Mouse (Mus musculus) stomach, postnatal 0 days (tissue): ENCODE measurements around the gene Kcne3. TPM values are rescaled to one million over a fixed set of nuclear protein-coding genes. Genes with fewer than 3 reads are reported as not detected.

Experiments used
- ATAC-seq: fragments of 200-750 bp; cut with Nextera tagmentation; 2 replicates; pipeline ENCODE4 v1.8.0; 2017; ENCODE audit not compliant: low FRiP score, low TSS enrichment
- DNase-seq: peaks from one replicate; pipeline ENCODE4 v3.0.0-alpha.2; 2016; ENCODE audit warnings: low spot score
- H3K27ac ChIP-seq: fragments of 300-500 bp; sonication (generic); replicated peaks from 2 replicates; pipeline ENCODE4 v1.5.1; 2014; ENCODE audit warnings: mild to moderate bottlenecking, control low read depth
- H3K27me3 ChIP-seq: fragments of 300-500 bp; sonication (generic); 2 replicates; pipeline ENCODE4 v1.6.1; 2014; ENCODE audit warnings: low read length; ENCODE audit not compliant: control insufficient read depth, insufficient read depth
- H3K36me3 ChIP-seq: fragments of 300-500 bp; sonication (generic); 2 replicates; pipeline ENCODE4 v1.6.1; 2014; ENCODE audit warnings: low read length, mixed read lengths; ENCODE audit not compliant: control insufficient read depth, insufficient read depth
- H3K4me1 ChIP-seq: fragments of 300-500 bp; sonication (generic); replicated peaks from 2 replicates; pipeline ENCODE4 v1.6.1; 2014; ENCODE audit warnings: antibody characterized with exemption; ENCODE audit not compliant: control insufficient read depth, insufficient read depth
- H3K4me2 ChIP-seq: fragments of 300-500 bp; sonication (generic); replicated peaks from 2 replicates; pipeline ENCODE4 v1.6.1; 2014; ENCODE audit warnings: low read depth, mild to moderate bottlenecking, control low read depth, moderate library complexity
- H3K4me3 ChIP-seq: fragments of 300-500 bp; sonication (generic); 2 replicates; pipeline ENCODE4 v1.5.1; 2014; ENCODE audit warnings: low read depth, low read length, control low read depth
- H3K9ac ChIP-seq: fragments of 300-500 bp; sonication (generic); 2 replicates; pipeline ENCODE4 v1.6.1; 2014; ENCODE audit warnings: mild to moderate bottlenecking, low read length, control low read depth, mixed read lengths
- H3K9me3 ChIP-seq: fragments of 300-500 bp; sonication (generic); 2 replicates; pipeline ENCODE4 v1.6.1; 2016; ENCODE audit warnings: low read length; ENCODE audit not compliant: control insufficient read depth
- CTCF ChIP-seq: IDR thresholded peaks from 2 replicates; pipeline ENCODE4 v1.5.1; 2016; ENCODE audit warnings: antibody characterized with exemption, low read depth, mild to moderate bottlenecking, moderate library complexity
- EP300 ChIP-seq: optimal IDR thresholded peaks from 2 replicates; pipeline ENCODE3; 2016; ENCODE audit warnings: antibody characterized with exemption
- WGBS: fragments of 180-500 bp; shearing (Covaris S2); extraction: QIAGEN DNeasy Blood & Tissue Kit; methylation state at CpG from one replicate; pipeline ENCODE4 v1.1.7; 2014; 5-methylcytosine and 5-hydroxymethylcytosine counted together
- polyA plus RNA-seq: library from polyadenylated mRNA; unstranded; fragments of >200 nt; fragmentation: Nextera tagmentation; extraction: Ambion mirVana; gene quantifications from 2 replicates; pipeline ENCODE4 v1.2.1, GENCODE M21; 2015

The Kcne3 gene
- polyA plus RNA-seq, 1 experiment from 2014 or later = 4.7 TPM

GRCm38 (mm10) chr7:100227158-100227875, 51.0 kb downstream of the Kcne3 start, which contains the start of gene Pgm2l1:
Pgm2l1 (plus strand) TSS chr7:100227394.
- peak; percentile 99 for ATAC-seq
- no peaks in the 10 kb centered on the region for H3K9me3 ChIP-seq

GRCm38 (mm10) chr7:100227896-100228525, 51.7 kb downstream of the Kcne3 start:
- WGBS = 2% methylated on average over 23 of the region's 23 CpGs
- Histone ChIP-seq H3K4me2 (peak overlapping the region; percentile 99), H3K27ac (peak overlapping the region; percentile 79), H3K9ac (peak overlapping the region; percentile 64), H3K27me3 (no peaks in the 10 kb centered on the region), H3K4me1 (peaks cover 2% of the 10 kb centered on the region; the same call in 1 of the 2 replicates), H3K4me3 (peak overlapping the region; percentile 66), H3K9me3 (no peaks in the 10 kb centered on the region), H3K36me3 (no peaks in the 10 kb centered on the region)
- DNase-seq (peak; percentile 34), ATAC-seq (peak; percentile 34; the same call in 1 of the 2 replicates)
- no peak for TF ChIP-seq CTCF
- TF ChIP-seq EP300 = no peak

More at GRCm38 (mm10) chr7:100227158-100227875, 51.0 kb downstream of the Kcne3 start, which contains the start of gene Pgm2l1:
- H3K4me2 ChIP-seq = peak within 1 kb of the TSS; percentile 99
- H3K9ac ChIP-seq = peak within 1 kb of the TSS; percentile 64
- 0% methylated on average over 43 of the region's 72 CpGs for WGBS
- no peaks in the 10 kb centered on the region for H3K36me3 ChIP-seq
- DNase-seq = peak; percentile 96
- peak within 1 kb of the TSS; percentile 79 for H3K27ac ChIP-seq
- TF ChIP-seq CTCF = peak; percentile 19; the same call in 1 of the 2 replicates
- TF ChIP-seq EP300 = no peak
- no peaks in the 10 kb centered on the region for H3K27me3 ChIP-seq
- H3K4me1 ChIP-seq = peaks cover 2% of the 10 kb centered on the region; the same call in 1 of the 2 replicates
- H3K4me3 ChIP-seq = peak within 1 kb of the TSS; percentile 66

- ATAC-seq = no peak
- no peaks in the 10 kb centered on the region for H3K36me3 ChIP-seq
- H3K27me3 ChIP-seq = no peaks in the 10 kb centered on the region
- no peak for DNase-seq
- 70% methylated on average over 3 of the region's 3 CpGs for WGBS
- H3K9me3 ChIP-seq = no peaks in the 10 kb centered on the region
- no peak overlapping the region for H3K27ac ChIP-seq
- TF ChIP-seq EP300 (no peak), CTCF (no peak)
- H3K4me3 ChIP-seq = no peak overlapping the region
- no peak overlapping the region for H3K9ac ChIP-seq
- H3K4me2 ChIP-seq = no peak overlapping the region
- H3K4me1 ChIP-seq = peaks cover 2% of the 10 kb centered on the region; the same call in 1 of the 2 replicates
These were observed 52.7 kb downstream of the Kcne3 start for GRCm38 (mm10) chr7:100228957-100229356.

- no peak for ATAC-seq
- Histone ChIP-seq H3K4me3 (no peak overlapping the region), H3K4me1 (peaks cover 2% of the 10 kb centered on the region; the same call in 1 of the 2 replicates), H3K36me3 (no peaks in the 10 kb centered on the region), H3K27ac (no peak overlapping the region), H3K27me3 (no peaks in the 10 kb centered on the region), H3K9ac (no peak overlapping the region), H3K4me2 (no peak overlapping the region), H3K9me3 (no peaks in the 10 kb centered on the region)
- no peak for DNase-seq
- TF ChIP-seq CTCF (no peak), EP300 (no peak)
- 92% methylated on average over 1 of the region's 1 CpGs for WGBS
These were observed 54.3 kb downstream of the Kcne3 start for GRCm38 (mm10) chr7:100230646-100231045.

- no peaks in the 10 kb centered on the region for H3K27me3 ChIP-seq
- no peak overlapping the region for H3K27ac ChIP-seq
- H3K36me3 ChIP-seq = no peaks in the 10 kb centered on the region
- no peak overlapping the region for H3K9ac ChIP-seq
- TF ChIP-seq CTCF (no peak), EP300 (no peak)
- no peaks in the 10 kb centered on the region for H3K9me3 ChIP-seq
- no peak overlapping the region for H3K4me3 ChIP-seq
- 33% methylated on average over 1 of the region's 1 CpGs for WGBS
- DNase-seq (no peak), ATAC-seq (no peak)
- no peak overlapping the region for H3K4me2 ChIP-seq
- H3K4me1 ChIP-seq = peaks cover 2% of the 10 kb centered on the region; the same call in 1 of the 2 replicates
These were observed 55.4 kb downstream of the Kcne3 start for GRCm38 (mm10) chr7:100231661-100232060.

GRCm38 (mm10) chr7:100233681-100234080, 57.4 kb downstream of the Kcne3 start:
- Histone ChIP-seq H3K27me3 (no peaks in the 10 kb centered on the region), H3K27ac (no peak overlapping the region), H3K36me3 (no peaks in the 10 kb centered on the region), H3K4me2 (no peak overlapping the region), H3K9me3 (no peaks in the 10 kb centered on the region), H3K4me1 (no peaks in the 10 kb centered on the region), H3K4me3 (no peak overlapping the region), H3K9ac (no peak overlapping the region)
- DNase-seq (no peak), ATAC-seq (no peak)
- no peak for TF ChIP-seq EP300
- no peak for TF ChIP-seq CTCF

Other genes with a start within 250 kb of the Kcne3 start
- 1.8 and 2.0 TPM in 2 replicates for gene Rnf169, start 196.1 kb upstream of the Kcne3 start, polyA plus RNA-seq
- gene Chrdl2, start 170.3 kb upstream of the Kcne3 start, polyA plus RNA-seq = 0.44 and 2.0 TPM in 2 replicates
- 18.6 and 20.3 TPM in 2 replicates for gene Pold3, start 54.9 kb upstream of the Kcne3 start, polyA plus RNA-seq
- gene Lipt2, start 17.2 kb upstream of the Kcne3 start, polyA plus RNA-seq = 8.8 and 10.2 TPM in 2 replicates
- 0.90 and 1.0 TPM in 2 replicates for gene Pgm2l1, start 50.9 kb downstream of the Kcne3 start, polyA plus RNA-seq
- 1.2 and 1.4 TPM in 2 replicates for gene P4ha3, start 109.0 kb downstream of the Kcne3 start, polyA plus RNA-seq
- 5.2 and 5.6 TPM in 2 replicates for gene C2cd3, start 195.7 kb downstream of the Kcne3 start, polyA plus RNA-seq
- 27.2 and 28.0 TPM in 2 replicates for gene Ppme1, start 195.8 kb downstream of the Kcne3 start, polyA plus RNA-seq